Mouse (Mus musculus): ENCODE measurements around the gene 1700069L16Rik. TPM values are rescaled to one million over a fixed set of nuclear protein-coding genes. Genes with fewer than 3 reads are reported as not detected.

1700069L16Rik gene
- polyA plus RNA-seq, 1 experiment from 2014 or later, result not detected

- no peak overlapping the region for H3K4me2 ChIP-seq
- ATAC-seq (ENCODE audit: low FRiP score, low read depth), result no peak
- no peaks in the 10 kb centered on the region for H3K36me3 ChIP-seq
- no peak overlapping the region for H3K27ac ChIP-seq (replicated peaks)
- no peaks in the 10 kb centered on the region for H3K27me3 ChIP-seq
- H3K9me3 ChIP-seq, result no peaks in the 10 kb centered on the region
- 0 out of 2 replicates have a peak, but pooled peaks cover 10% of the 10 kb centered on the region for H3K4me1 ChIP-seq (replicated peaks)
- no peak overlapping the region for H3K4me3 ChIP-seq
- H3K9ac ChIP-seq, result no peak overlapping the region
- 97% methylated on average over 4 of the region's 4 CpGs for WGBS
Measured at GRCm38 (mm10) chr5:113679509-113679908, 45.1 kb downstream of the 1700069L16Rik start.

- Histone ChIP-seq H3K4me2 (no peak overlapping the region), H3K36me3 (no peaks in the 10 kb centered on the region), H3K27me3 (no peaks in the 10 kb centered on the region), H3K9ac (no peak overlapping the region), H3K4me3 (no peak overlapping the region), H3K27ac (replicated peaks) (no peak overlapping the region), H3K9me3 (no peaks in the 10 kb centered on the region), H3K4me1 (replicated peaks) (0 out of 2 replicates have a peak, but pooled peaks cover 5% of the 10 kb centered on the region)
- 70% methylated on average over 10 of the region's 10 CpGs for WGBS
- ATAC-seq (ENCODE audit: low FRiP score, low read depth), result no peak
Measured at GRCm38 (mm10) chr5:113678743-113679452, 45.7 kb downstream of the 1700069L16Rik start.

- H3K4me2 ChIP-seq, result no peak overlapping the region
- no peak overlapping the region for H3K4me3 ChIP-seq
- no peaks in the 10 kb centered on the region for H3K4me1 ChIP-seq (replicated peaks)
- H3K27me3 ChIP-seq, result no peaks in the 10 kb centered on the region
- 81% methylated on average over 6 of the region's 7 CpGs for WGBS
- no peak for ATAC-seq (ENCODE audit: low FRiP score, low read depth)
- H3K9me3 ChIP-seq, result no peaks in the 10 kb centered on the region
- H3K36me3 ChIP-seq, result no peaks in the 10 kb centered on the region
- H3K27ac ChIP-seq (replicated peaks), result no peak overlapping the region
- H3K9ac ChIP-seq, result no peak overlapping the region
Measured at GRCm38 (mm10) chr5:113677541-113677940, 47.0 kb downstream of the 1700069L16Rik start.

- Histone ChIP-seq H3K9me3 (no peaks in the 10 kb centered on the region), H3K27ac (replicated peaks) (no peak overlapping the region), H3K4me3 (no peak overlapping the region), H3K9ac (no peak overlapping the region), H3K36me3 (no peaks in the 10 kb centered on the region), H3K4me2 (no peak overlapping the region), H3K4me1 (replicated peaks) (no peaks in the 10 kb centered on the region), H3K27me3 (no peaks in the 10 kb centered on the region)
- no peak for ATAC-seq (ENCODE audit: low FRiP score, low read depth)
- 82% methylated on average over 7 of the region's 7 CpGs for WGBS
Measured at GRCm38 (mm10) chr5:113674851-113675250, 49.7 kb downstream of the 1700069L16Rik start.

- Histone ChIP-seq H3K4me2 (no peak overlapping the region), H3K27me3 (no peaks in the 10 kb centered on the region), H3K4me3 (no peak overlapping the region), H3K36me3 (no peaks in the 10 kb centered on the region), H3K9ac (no peak overlapping the region), H3K4me1 (replicated peaks) (no peaks in the 10 kb centered on the region), H3K9me3 (no peaks in the 10 kb centered on the region), H3K27ac (replicated peaks) (no peak overlapping the region)
- ATAC-seq (ENCODE audit: low FRiP score, low read depth), result no peak
- 83% methylated on average over 7 of the region's 7 CpGs for WGBS
Measured at GRCm38 (mm10) chr5:113672456-113672855, 52.1 kb downstream of the 1700069L16Rik start.

GRCm38 (mm10) chr5:113670597-113670996, 54.0 kb downstream of the 1700069L16Rik start:
- no peak overlapping the region for H3K9ac ChIP-seq

GRCm38 (mm10) chr5:113670110-113670509, 54.5 kb downstream of the 1700069L16Rik start:
- H3K27me3 ChIP-seq, result no peaks in the 10 kb centered on the region
- H3K27ac ChIP-seq (replicated peaks), result no peak overlapping the region
- H3K9ac ChIP-seq, result no peak overlapping the region
- WGBS, result 63% methylated on average over 3 of the region's 3 CpGs
- no peaks in the 10 kb centered on the region for H3K9me3 ChIP-seq
- H3K4me2 ChIP-seq, result no peak overlapping the region
- no peak for ATAC-seq (ENCODE audit: low FRiP score, low read depth)
- no peak overlapping the region for H3K4me3 ChIP-seq
- no peaks in the 10 kb centered on the region for H3K4me1 ChIP-seq (replicated peaks)
- H3K36me3 ChIP-seq, result no peaks in the 10 kb centered on the region

More at GRCm38 (mm10) chr5:113670597-113670996, 54.0 kb downstream of the 1700069L16Rik start:
- 81% methylated on average over 6 of the region's 6 CpGs for WGBS
- no peaks in the 10 kb centered on the region for H3K36me3 ChIP-seq
- no peaks in the 10 kb centered on the region for H3K4me1 ChIP-seq (replicated peaks)
- no peaks in the 10 kb centered on the region for H3K9me3 ChIP-seq
- ATAC-seq (ENCODE audit: low FRiP score, low read depth), result no peak
- H3K27ac ChIP-seq (replicated peaks), result no peak overlapping the region
- H3K4me2 ChIP-seq, result no peak overlapping the region
- no peak overlapping the region for H3K4me3 ChIP-seq
- H3K27me3 ChIP-seq, result no peaks in the 10 kb centered on the region

- Histone ChIP-seq H3K9ac (no peak overlapping the region), H3K9me3 (no peaks in the 10 kb centered on the region), H3K4me3 (no peak overlapping the region), H3K4me2 (no peak overlapping the region), H3K27me3 (no peaks in the 10 kb centered on the region), H3K4me1 (replicated peaks) (no peaks in the 10 kb centered on the region), H3K36me3 (no peaks in the 10 kb centered on the region), H3K27ac (replicated peaks) (no peak overlapping the region)
- no peak for ATAC-seq (ENCODE audit: low FRiP score, low read depth)
- WGBS, result 79% methylated on average over 12 of the region's 12 CpGs
Measured at GRCm38 (mm10) chr5:113664629-113665195, 59.9 kb downstream of the 1700069L16Rik start.

- whole genome bisulfite sequencing, result 84% methylated on average over 6 of the region's 6 CpGs
- Histone ChIP-seq H3K9ac (no peak overlapping the region), H3K9me3 (no peaks in the 10 kb centered on the region), H3K4me2 (no peak overlapping the region), H3K36me3 (no peaks in the 10 kb centered on the region), H3K4me3 (no peak overlapping the region), H3K4me1 (replicated peaks) (no peaks in the 10 kb centered on the region), H3K27me3 (no peaks in the 10 kb centered on the region), H3K27ac (replicated peaks) (no peak overlapping the region)
- ATAC-seq (ENCODE audit: low FRiP score, low read depth), result no peak
Measured at GRCm38 (mm10) chr5:113664127-113664526, 60.4 kb downstream of the 1700069L16Rik start.

- Histone ChIP-seq H3K9ac (no peak overlapping the region), H3K4me1 (replicated peaks) (no peaks in the 10 kb centered on the region), H3K4me3 (no peak overlapping the region), H3K27me3 (no peaks in the 10 kb centered on the region), H3K36me3 (no peaks in the 10 kb centered on the region), H3K9me3 (no peaks in the 10 kb centered on the region), H3K27ac (replicated peaks) (no peak overlapping the region), H3K4me2 (no peak overlapping the region)
- ATAC-seq (ENCODE audit: low FRiP score, low read depth), result no peak
- 72% methylated on average over 10 of the region's 10 CpGs for WGBS
Measured at GRCm38 (mm10) chr5:113660872-113661271, 63.7 kb downstream of the 1700069L16Rik start.

- 73% methylated on average over 12 of the region's 12 CpGs for WGBS
- Histone ChIP-seq H3K4me2 (no peak overlapping the region), H3K27me3 (0 out of 2 replicates have a peak, but pooled peaks cover 1% of the 10 kb centered on the region), H3K9ac (no peak overlapping the region), H3K4me3 (no peak overlapping the region), H3K9me3 (no peaks in the 10 kb centered on the region), H3K4me1 (replicated peaks) (peaks cover 9% of the 10 kb centered on the region), H3K36me3 (no peaks in the 10 kb centered on the region), H3K27ac (replicated peaks) (no peak overlapping the region)
- ATAC-seq (ENCODE audit: low FRiP score, low read depth), result no peak
Measured at GRCm38 (mm10) chr5:113654821-113655220, 69.8 kb downstream of the 1700069L16Rik start.

GRCm38 (mm10) chr5:113654206-113654605, 70.4 kb downstream of the 1700069L16Rik start:
- no peak overlapping the region for H3K27ac ChIP-seq (replicated peaks)
- H3K4me1 ChIP-seq (replicated peaks), result peaks cover 10% of the 10 kb centered on the region
- no peak overlapping the region for H3K4me2 ChIP-seq
- no peak overlapping the region for H3K9ac ChIP-seq
- WGBS, result 84% methylated on average over 11 of the region's 11 CpGs
- H3K36me3 ChIP-seq, result no peaks in the 10 kb centered on the region
- ATAC-seq (ENCODE audit: low FRiP score, low read depth), result no peak
- H3K27me3 ChIP-seq, result 0 out of 2 replicates have a peak, but pooled peaks cover 2% of the 10 kb centered on the region
- no peak overlapping the region for H3K4me3 ChIP-seq
- no peaks in the 10 kb centered on the region for H3K9me3 ChIP-seq

All from hindbrain, embryonic 15.5 days (tissue).